Mouse (Mus musculus) liver, embryonic 12.5 days (tissue): ENCODE data around the gene Mrgprb8. TPM values are rescaled to one million over a fixed set of nuclear protein-coding genes. Genes with fewer than 3 reads are reported as not detected.
"Not testable (repeated sequence)": the region's sequence is repeated elsewhere in the genome, so short reads cannot be mapped to it uniquely, and the experiment has no call there.

Source experiments
- ATAC-seq: fragments of 200-750 bp; cut with Nextera tagmentation; 2 replicates; pipeline ENCODE4 v1.8.0; 2017; ENCODE audit warnings: moderate number of reproducible peaks, mild to moderate bottlenecking, moderate library complexity
- H3K27ac ChIP-seq: fragments of 300-500 bp; sonication (generic); 2 replicates; pipeline ENCODE4 v1.5.1; 2016; ENCODE audit warnings: mild to moderate bottlenecking
- H3K27me3 ChIP-seq: fragments of 300-500 bp; sonication (generic); replicated peaks from 2 replicates; pipeline ENCODE4 v1.6.1; 2016; ENCODE audit warnings: mild to moderate bottlenecking, moderate library complexity
- H3K36me3 ChIP-seq: fragments of 300-500 bp; sonication (generic); 2 replicates; pipeline ENCODE4 v1.6.1; 2016; ENCODE audit warnings: mild to moderate bottlenecking, moderate library complexity
- H3K4me1 ChIP-seq: fragments of 300-500 bp; sonication (generic); 2 replicates; pipeline ENCODE4 v1.6.1; 2016
- H3K4me2 ChIP-seq: fragments of 300-500 bp; sonication (generic); 2 replicates; pipeline ENCODE4 v1.6.1; 2016; ENCODE audit warnings: mild to moderate bottlenecking, moderate library complexity
- H3K4me3 ChIP-seq: fragments of 300-500 bp; sonication (generic); 2 replicates; pipeline ENCODE4 v1.5.1; 2016; ENCODE audit warnings: mild to moderate bottlenecking, moderate library complexity
- H3K9ac ChIP-seq: fragments of 300-500 bp; sonication (generic); 2 replicates; pipeline ENCODE4 v1.6.1; 2016; ENCODE audit warnings: mild to moderate bottlenecking, moderate library complexity
- H3K9me3 ChIP-seq: fragments of 300-500 bp; sonication (generic); replicated peaks from 2 replicates; pipeline ENCODE4 v1.6.1; 2016; ENCODE audit warnings: mild to moderate bottlenecking, moderate library complexity
- WGBS: fragments of 180-500 bp; shearing (Covaris S2); methylation state at CpG from one replicate; pipeline ENCODE4 v1.1.7; 2016; ENCODE audit not compliant: insufficient replicate concordance; 5-methylcytosine and 5-hydroxymethylcytosine counted together
- polyA plus RNA-seq: library from polyadenylated mRNA; unstranded; fragments of >200 nt; fragmentation: Nextera tagmentation; extraction: Ambion mirVana; gene quantifications from 2 replicates; pipeline ENCODE4 v1.2.1, GENCODE M21; 2016

Mrgprb8 gene
- not detected in 2 replicates for polyA plus RNA-seq

- Histone ChIP-seq H3K9ac (no peak within 1 kb of the TSS), H3K36me3 (no peaks in the 10 kb centered on the region), H3K9me3 (peaks cover 15% of the 10 kb centered on the region; the same call in 1 of the 2 replicates), H3K4me3 (no peak within 1 kb of the TSS), H3K4me2 (no peak within 1 kb of the TSS), H3K27me3 (no peaks in the 10 kb centered on the region), H3K27ac (no peak within 1 kb of the TSS), H3K4me1 (no peaks in the 10 kb centered on the region)
- WGBS = 47% methylated on average over 2 of the region's 2 CpGs
- no peak for ATAC-seq
These were observed at the start of gene Mrgprb8 for GRCm38 (mm10) chr7:48388226-48388625. Gene Mrgprb8 (plus strand): TSS chr7:48388526.

GRCm38 (mm10) chr7:48435936-48436335 is 47.6 kb downstream of the Mrgprb8 start:
- H3K9ac ChIP-seq, H3K4me1 ChIP-seq, H3K4me3 ChIP-seq, H3K27ac ChIP-seq, H3K4me2 ChIP-seq, ATAC-seq, H3K36me3 ChIP-seq, H3K27me3 ChIP-seq: not testable (repeated sequence)
- WGBS = 53% methylated on average over 3 of the region's 3 CpGs
- H3K9me3 ChIP-seq = 0 out of 2 replicates have a peak, but pooled peaks cover 11% of the 10 kb centered on the region

- H3K9ac ChIP-seq = no peak overlapping the region
- H3K9me3 ChIP-seq = 0 out of 2 replicates have a peak, but pooled peaks cover 11% of the 10 kb centered on the region
- WGBS = 36% methylated on average over 3 of the region's 3 CpGs
- no peaks in the 10 kb centered on the region for H3K4me1 ChIP-seq
- H3K27ac ChIP-seq = no peak overlapping the region
- no peak overlapping the region for H3K4me3 ChIP-seq
- no peaks in the 10 kb centered on the region for H3K27me3 ChIP-seq
- no peak for ATAC-seq
- no peaks in the 10 kb centered on the region for H3K36me3 ChIP-seq
- H3K4me2 ChIP-seq = no peak overlapping the region
These were observed 48.3 kb downstream of the Mrgprb8 start for GRCm38 (mm10) chr7:48436581-48436980.

Other genes with a start within 250 kb of the Mrgprb8 start
- not detected in 2 replicates for gene Mrgprb5, start 219.5 kb upstream of the Mrgprb8 start, polyA plus RNA-seq
- not detected in 2 replicates for gene Mrgprb4, start 189.2 kb upstream of the Mrgprb8 start, polyA plus RNA-seq
- gene Mrgprb1, start 67.8 kb downstream of the Mrgprb8 start, polyA plus RNA-seq = not detected in 2 replicates
- not detected in 2 replicates for gene Mrgprx2, start 110.8 kb downstream of the Mrgprb8 start, polyA plus RNA-seq
- not detected in 2 replicates for gene Mrgprb2, start 169.6 kb downstream of the Mrgprb8 start, polyA plus RNA-seq